In genomic region chr14:78661462-78661861, GRCm38 (mm10) we compare ENCODE assay signal across 29 mouse cellular contexts.
DNase-seq lines count a peak whose midpoint lies in the region; ATAC-seq and TF ChIP-seq lines count a peak whose summit lies in the region.
"Had no signal": no experiment of that assay in that cellular context is flagged by ENCODE, and none has a peak within 500 bp of the region (broad histone marks: within the 10 kb centered on the region; RNA-seq: fewer than 3 reads in every experiment).

No protein-coding gene starts in this region.

- peak; percentile 32 for DNase-seq in liver, adult 2 months (ENCODE audit: extremely low read depth, low read depth, low spot score)
- DNase-seq in liver, postnatal 0 days: no peak
- DNase-seq in cerebellum, adult 2 months: peak; percentile 52 to 62
- peak; percentile 56 to 70 for DNase-seq in cerebellum, postnatal 14 days
- no peak for DNase-seq in thymus, postnatal 25 days
- no peak for DNase-seq in embryo, embryonic 9.5 days (ENCODE audit: extremely low spot score)
- DNase-seq in left cerebral cortex, adult 11 months (ENCODE audit: low spot score): no peak
- DNase-seq: adrenal gland, adult 2 months; adrenal gland, postnatal 36 days; embryo, embryonic 11 days; gastrocnemius, postnatal 25 days; heart, postnatal 10 days; kidney, adult 18-20 months; left cerebral cortex, postnatal 4 days; liver, embryonic 13.5 days; lung, adult 2 months; lung, postnatal 10 days; thymus, postnatal 14 days had no signal

- H3K4me3 ChIP-seq in liver, adult 2 months (ENCODE audit: insufficient read depth, low read depth, low read length): no peak overlapping the region
- no peak overlapping the region for H3K4me3 ChIP-seq in liver, postnatal 0 days (ENCODE audit: low read depth, low read length)
- peak overlapping the region; percentile 13 for H3K4me3 ChIP-seq in cerebellum, adult 2 months (replicated peaks; ENCODE audit: insufficient read depth, low read depth, low read length)
- H3K4me3 ChIP-seq: embryonic facial prominence, embryonic 13.5 days; heart, embryonic 13.5 days; hindbrain, embryonic 10.5 days; hindbrain, embryonic 15.5 days; kidney, embryonic 15.5 days; liver, embryonic 13.5 days; midbrain, embryonic 13.5 days; stomach, embryonic 15.5 days had no signal

- ATAC-seq in liver, postnatal 0 days: no peak
- ATAC-seq: activated CD4-positive, CD25-positive, alpha-beta regulatory T cell, adult 4 months; CD4-positive, CD25-positive, alpha-beta regulatory T cell, adult 4 months; forebrain, embryonic 16.5 days; midbrain, embryonic 13.5 days had no signal

- no peaks in the 10 kb centered on the region for H3K9me3 ChIP-seq in liver, postnatal 0 days (ENCODE audit: low read length)
- H3K9me3 ChIP-seq: hindbrain, embryonic 15.5 days; liver, embryonic 13.5 days; stomach, embryonic 15.5 days had no signal

- 74% methylated on average over 14 of the region's 14 CpGs for WGBS in liver, adult 2 months
- 89% methylated on average over 14 of the region's 14 CpGs for WGBS in liver, postnatal 0 days (ENCODE audit: insufficient replicate concordance)
- 20% methylated on average over 14 of the region's 14 CpGs for WGBS in cerebellum, adult 2 months

- H3K79me2 ChIP-seq in liver, adult 2 months (ENCODE audit: control insufficient read depth, insufficient read depth, low read length): no peaks in the 10 kb centered on the region

- no peak overlapping the region for H3K27ac ChIP-seq in liver, adult 2 months (replicated peaks; ENCODE audit: insufficient read depth, low read depth, low read length)
- H3K27ac ChIP-seq in liver, postnatal 0 days (ENCODE audit: low read depth): no peak overlapping the region
- no peak overlapping the region for H3K27ac ChIP-seq in cerebellum, adult 2 months (ENCODE audit: insufficient read depth, low read length)
- H3K27ac ChIP-seq: embryonic facial prominence, embryonic 13.5 days; heart, embryonic 13.5 days; hindbrain, embryonic 10.5 days; hindbrain, embryonic 15.5 days; kidney, embryonic 15.5 days; liver, embryonic 13.5 days; macrophage; midbrain, embryonic 13.5 days; stomach, embryonic 15.5 days had no signal

- TF ChIP-seq EP300 in liver, postnatal 0 days (IDR thresholded peaks at IDR 0.05; ENCODE audit: low read depth): no peak

- H3K36me3 ChIP-seq in liver, adult 2 months (ENCODE audit: control insufficient read depth, insufficient read depth, low read length): no peaks in the 10 kb centered on the region
- H3K36me3 ChIP-seq in liver, postnatal 0 days (replicated peaks; ENCODE audit: insufficient read depth, low read length): no peaks in the 10 kb centered on the region
- H3K36me3 ChIP-seq: hindbrain, embryonic 15.5 days; liver, embryonic 13.5 days; midbrain, embryonic 13.5 days; stomach, embryonic 15.5 days had no signal

- no peak for TF ChIP-seq CTCF in liver, adult 2 months (IDR thresholded peaks at IDR 0.05; ENCODE audit: low read depth, low read length)
- TF ChIP-seq CTCF in liver, postnatal 0 days (IDR thresholded peaks at IDR 0.05; ENCODE audit: low read depth): no peak
- TF ChIP-seq CTCF in cerebellum, adult 2 months (IDR thresholded peaks at IDR 0.05; ENCODE audit: borderline replicate concordance, insufficient read depth, low read depth, low read length): no peak

- H3K4me2 ChIP-seq in liver, postnatal 0 days (ENCODE audit: low read depth, low read length): no peak overlapping the region
- H3K4me2 ChIP-seq: embryonic facial prominence, embryonic 13.5 days; heart, embryonic 13.5 days; hindbrain, embryonic 15.5 days; kidney, embryonic 15.5 days; liver, embryonic 13.5 days; midbrain, embryonic 13.5 days; stomach, embryonic 15.5 days had no signal

- H3K27me3 ChIP-seq in liver, adult 2 months (ENCODE audit: control insufficient read depth, insufficient read depth, low read length): no peaks in the 10 kb centered on the region
- H3K27me3 ChIP-seq in liver, postnatal 0 days (ENCODE audit: insufficient read depth, low read length): no peaks in the 10 kb centered on the region
- no peaks in the 10 kb centered on the region for H3K27me3 ChIP-seq in cerebellum, adult 2 months (ENCODE audit: control insufficient read depth, insufficient read depth, low read length)
- H3K27me3 ChIP-seq: embryonic facial prominence, embryonic 13.5 days; heart, embryonic 13.5 days; hindbrain, embryonic 15.5 days; kidney, embryonic 15.5 days; liver, embryonic 13.5 days; midbrain, embryonic 13.5 days; stomach, embryonic 15.5 days had no signal

- no peak overlapping the region for H3K9ac ChIP-seq in liver, adult 2 months (ENCODE audit: low read depth, low read length)
- H3K9ac ChIP-seq in liver, postnatal 0 days (replicated peaks): no peak overlapping the region
- H3K9ac ChIP-seq: embryonic facial prominence, embryonic 13.5 days; heart, embryonic 13.5 days; hindbrain, embryonic 15.5 days; kidney, embryonic 15.5 days; liver, embryonic 13.5 days; midbrain, embryonic 13.5 days; stomach, embryonic 15.5 days had no signal

- H3K4me1 ChIP-seq in liver, adult 2 months (ENCODE audit: control insufficient read depth, insufficient read depth, low read length): no peaks in the 10 kb centered on the region
- H3K4me1 ChIP-seq in liver, postnatal 0 days (ENCODE audit: insufficient read depth): no peaks in the 10 kb centered on the region
- peaks cover 9% of the 10 kb centered on the region for H3K4me1 ChIP-seq in cerebellum, adult 2 months (ENCODE audit: control insufficient read depth, insufficient read depth, low read length)
- H3K4me1 ChIP-seq: heart, embryonic 13.5 days; hindbrain, embryonic 10.5 days; hindbrain, embryonic 15.5 days; liver, embryonic 13.5 days; midbrain, embryonic 13.5 days; stomach, embryonic 15.5 days had no signal

- no peak for TF ChIP-seq POLR2A in liver, adult 2 months (IDR thresholded peaks at IDR 0.05; ENCODE audit: extremely low read depth, insufficient read depth, low read length)
- TF ChIP-seq POLR2A in cerebellum, adult 2 months (IDR thresholded peaks at IDR 0.05; ENCODE audit: borderline replicate concordance, insufficient read depth, low read length): no peak

Comparison
In these comparisons a context has a peak if more than half of its experiments do, and no peak if none do; other contexts are left out.
1. DNase-seq: peak in liver, adult 2 months (single experiment), cerebellum, adult 2 months (2 of 2) and cerebellum, postnatal 14 days (2 of 2); none in liver, postnatal 0 days (single experiment), thymus, postnatal 25 days (single experiment), embryo, embryonic 9.5 days (single experiment) and left cerebral cortex, adult 11 months (single experiment).